Mouse (Mus musculus) heart, embryonic 15.5 days (tissue): Measurements from ENCODE around the gene Apoa4. TPM values are rescaled to one million over a fixed set of nuclear protein-coding genes. Genes with fewer than 3 reads are reported as not detected.

Source experiments
- ATAC-seq: fragments of 200-750 bp; cut with Nextera tagmentation; replicated peaks from 2 replicates; pipeline ENCODE4 v1.8.0; 2017; ENCODE audit warnings: low read depth, moderate TSS enrichment; ENCODE audit not compliant: insufficient number of reproducible peaks, insufficient read depth, low FRiP score
- H3K27ac ChIP-seq: fragments of 300-500 bp; sonication (generic); 2 replicates; pipeline ENCODE4 v1.5.1; 2015; ENCODE audit warnings: mild to moderate bottlenecking, inconsistent platforms
- H3K27me3 ChIP-seq: fragments of 300-500 bp; sonication (generic); 2 replicates; pipeline ENCODE4 v1.6.1; 2015; ENCODE audit warnings: inconsistent platforms
- H3K36me3 ChIP-seq: fragments of 300-500 bp; sonication (generic); 2 replicates; pipeline ENCODE4 v1.6.1; 2015; ENCODE audit warnings: mild to moderate bottlenecking, inconsistent platforms
- H3K4me1 ChIP-seq: fragments of 300-500 bp; sonication (generic); replicated peaks from 2 replicates; pipeline ENCODE4 v1.6.1; 2015; ENCODE audit warnings: inconsistent platforms
- H3K4me2 ChIP-seq: fragments of 300-500 bp; sonication (generic); 2 replicates; pipeline ENCODE4 v1.6.1; 2015; ENCODE audit warnings: inconsistent platforms, mild to moderate bottlenecking, moderate library complexity
- H3K4me3 ChIP-seq: fragments of 300-500 bp; sonication (generic); 2 replicates; pipeline ENCODE4 v1.5.1; 2015; ENCODE audit warnings: mild to moderate bottlenecking, inconsistent platforms
- H3K9ac ChIP-seq: fragments of 300-500 bp; sonication (generic); 2 replicates; pipeline ENCODE4 v1.6.1; 2015; ENCODE audit warnings: mild to moderate bottlenecking, inconsistent platforms
- H3K9me3 ChIP-seq: fragments of 300-500 bp; sonication (generic); replicated peaks from 2 replicates; pipeline ENCODE4 v1.6.1; 2016; ENCODE audit warnings: inconsistent platforms
- WGBS: fragments of 180-500 bp; shearing (Covaris S2); methylation state at CpG from one replicate; pipeline ENCODE4 v1.1.7; 2015; ENCODE audit warnings: mixed read lengths; 5-methylcytosine and 5-hydroxymethylcytosine counted together
- polyA plus RNA-seq: library from polyadenylated mRNA; unstranded; fragments of >200 nt; fragmentation: Nextera tagmentation; extraction: Ambion mirVana; gene quantifications from 2 replicates; pipeline ENCODE4 v1.2.1, GENCODE M21; 2015

The Apoa4 gene
- polyA plus RNA-seq, 1 experiment from 2014 or later: 0.13 TPM

DNA sequence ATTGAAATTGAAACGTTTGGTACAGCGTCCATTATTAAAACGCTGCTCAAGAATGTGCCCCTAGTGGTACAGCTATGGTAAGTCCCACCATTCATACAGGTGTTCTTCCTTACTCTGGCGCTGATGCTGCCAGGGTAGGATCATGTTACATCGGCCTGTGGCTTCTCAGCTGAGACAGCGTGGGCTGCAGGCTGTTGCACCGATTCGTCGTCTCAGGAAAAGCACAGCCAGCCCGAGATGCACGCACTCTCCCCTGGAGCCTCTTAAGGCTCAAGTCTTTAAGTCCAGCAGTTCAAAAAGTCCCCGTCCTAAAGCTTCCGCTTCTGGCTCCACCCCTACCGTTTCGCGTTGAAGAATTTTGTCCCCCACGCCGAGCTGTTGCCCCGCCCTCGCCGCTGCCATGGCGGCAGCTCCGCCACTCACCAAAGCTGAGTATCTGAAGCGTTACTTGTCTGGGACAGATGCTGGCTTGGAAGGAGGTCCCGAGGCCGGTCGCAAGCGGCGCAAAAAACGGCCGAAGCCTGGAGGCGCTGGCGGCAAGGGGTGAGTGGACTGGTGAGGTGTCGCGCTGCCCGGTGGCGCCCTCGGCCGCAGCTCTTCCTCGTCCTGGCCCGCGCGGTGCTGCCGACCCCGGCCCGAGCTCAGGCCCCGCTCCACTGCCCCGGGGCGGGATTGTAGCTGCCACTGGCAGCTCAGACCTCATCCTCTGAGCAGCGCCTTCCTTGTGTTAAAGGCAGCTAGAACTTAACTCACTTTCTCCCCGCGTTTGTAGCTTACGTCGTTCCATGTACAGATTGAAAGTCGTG, 42.3 kb downstream of the Apoa4 start, which contains the start of gene Bud13:
Gene Bud13, plus strand, starts transcription at position 378 of the 806 bp plus-strand sequence.
- Histone ChIP-seq H3K27me3 (no peaks in the 10 kb centered on the region), H3K27ac (peak within 1 kb of the TSS; percentile 89), H3K36me3 (peaks cover 51% of the 10 kb centered on the region), H3K4me2 (peak within 1 kb of the TSS; percentile 74), H3K9ac (peak within 1 kb of the TSS; percentile 92), H3K9me3 (no peaks in the 10 kb centered on the region), H3K4me3 (peak within 1 kb of the TSS; percentile 95), H3K4me1 (peaks cover 8% of the 10 kb centered on the region)
- WGBS: under 1% methylated on average over 55 of the region's 55 CpGs
- ATAC-seq: peak; percentile 89

Other genes with a start within 250 kb of the Apoa4 start
- gene Pafah1b2, start 228.0 kb upstream of the Apoa4 start, polyA plus RNA-seq: 105 and 124 TPM in 2 replicates
- gene Sik3, start 227.9 kb upstream of the Apoa4 start, polyA plus RNA-seq: 11.7 and 14.4 TPM in 2 replicates
- 3.9 and 29.5 TPM in 2 replicates for gene Apoa1, start 12.1 kb upstream of the Apoa4 start, polyA plus RNA-seq
- 0.36 TPM in 1 of 2 replicates, not detected in the other for gene Apoc3, start 5.1 kb upstream of the Apoa4 start, polyA plus RNA-seq
- gene Apoa5, start 27.9 kb downstream of the Apoa4 start, polyA plus RNA-seq: not detected in 2 replicates
- gene Zpr1, start 32.4 kb downstream of the Apoa4 start, polyA plus RNA-seq: 32.8 and 39.6 TPM in 2 replicates
- 11.5 and 14.6 TPM in 2 replicates for gene Bud13, start 42.3 kb downstream of the Apoa4 start, polyA plus RNA-seq
- not detected in 2 replicates for gene 4931429L15Rik, start 79.3 kb downstream of the Apoa4 start, polyA plus RNA-seq